Mouse (Mus musculus) heart, adult 2 months (tissue): ENCODE measurements around the gene Zscan29.

Experiments
- CTCF ChIP-seq: fragments of 200-600 bp; IDR thresholded peaks from 2 replicates; pipeline ENCODE4 v1.8.1; 2022; ENCODE audit warnings: antibody characterized with exemption, mild to moderate bottlenecking, moderate library complexity
- POLR2A ChIP-seq: fragments of 200-500 bp; IDR thresholded peaks from 2 replicates; pipeline ENCODE4 v1.6.1; 2011; ENCODE audit warnings: mild to moderate bottlenecking, low read depth, low read length, control low read depth; ENCODE audit not compliant: insufficient read depth

GRCm38 (mm10) chr2:121183431-121183830 is 12.5 kb upstream of the Zscan29 start:
- TF ChIP-seq POLR2A: no peak
- no peak for TF ChIP-seq CTCF
